Mouse (Mus musculus): ENCODE data around the gene Gm12248.

GRCm38 (mm10) chr11:58132026-58132425 lies 39.1 kb upstream of the Gm12248 start:
- TF ChIP-seq CTCF (IDR thresholded peaks at IDR 0.05; ENCODE audit: low read depth, low read length) (no peak), POLR2A (IDR thresholded peaks at IDR 0.05; ENCODE audit: borderline replicate concordance, low read depth, low read length) (no peak)
